Mouse (Mus musculus): ENCODE data around the gene Gm21972. TPM values are rescaled to one million over a fixed set of nuclear protein-coding genes. Genes with fewer than 3 reads are reported as not detected.

The Gm21972 gene
- polyA plus RNA-seq, 1 experiment from 2014 or later = not detected

- Histone ChIP-seq H3K9ac (ENCODE audit: low read length) (no peak overlapping the region), H3K36me3 (ENCODE audit: control insufficient read depth, insufficient read depth, low read length) (no peaks in the 10 kb centered on the region; the same call in 1 of the 2 replicates), H3K9me3 (ENCODE audit: control insufficient read depth, low read length) (no peaks in the 10 kb centered on the region), H3K27ac (ENCODE audit: low read depth, low read length) (no peak overlapping the region), H3K4me2 (ENCODE audit: low read depth, low read length, severe bottlenecking) (no peak overlapping the region), H3K27me3 (ENCODE audit: control insufficient read depth, insufficient read depth, low read length) (no peaks in the 10 kb centered on the region), H3K4me1 (replicated peaks; ENCODE audit: control insufficient read depth, insufficient read depth, low read length) (no peaks in the 10 kb centered on the region), H3K4me3 (ENCODE audit: low read depth, low read length) (no peak overlapping the region)
- WGBS = 86% methylated on average over 7 of the region's 7 CpGs
- DNase-seq (ENCODE audit: low spot score) (no peak), ATAC-seq (replicated peaks; ENCODE audit: low FRiP score) (no peak)
Measured at GRCm38 (mm10) chr1:86194044-86194443, 60.6 kb downstream of the Gm21972 start.

GRCm38 (mm10) chr1:86198276-86198675 is 64.8 kb downstream of the Gm21972 start:
- Histone ChIP-seq H3K4me1 (replicated peaks; ENCODE audit: control insufficient read depth, insufficient read depth, low read length) (no peaks in the 10 kb centered on the region), H3K27ac (ENCODE audit: low read depth, low read length) (no peak overlapping the region), H3K4me3 (ENCODE audit: low read depth, low read length) (no peak overlapping the region), H3K9ac (ENCODE audit: low read length) (no peak overlapping the region), H3K36me3 (ENCODE audit: control insufficient read depth, insufficient read depth, low read length) (peaks cover 6% of the 10 kb centered on the region; the same call in 1 of the 2 replicates), H3K27me3 (ENCODE audit: control insufficient read depth, insufficient read depth, low read length) (no peaks in the 10 kb centered on the region), H3K9me3 (ENCODE audit: control insufficient read depth, low read length) (no peaks in the 10 kb centered on the region), H3K4me2 (ENCODE audit: low read depth, low read length, severe bottlenecking) (no peak overlapping the region)
- ATAC-seq (replicated peaks; ENCODE audit: low FRiP score) = no peak
- DNase-seq (ENCODE audit: low spot score) = no peak
- WGBS = 89% methylated on average over 6 of the region's 6 CpGs

GRCm38 (mm10) chr1:86199026-86199425 is 65.6 kb downstream of the Gm21972 start:
- DNase-seq (ENCODE audit: low spot score) = no peak

GRCm38 (mm10) chr1:86201312-86201711 is 67.9 kb downstream of the Gm21972 start:
- Histone ChIP-seq H3K9me3 (ENCODE audit: control insufficient read depth, low read length) (no peaks in the 10 kb centered on the region), H3K4me2 (ENCODE audit: low read depth, low read length, severe bottlenecking) (no peak overlapping the region), H3K4me3 (ENCODE audit: low read depth, low read length) (no peak overlapping the region), H3K27me3 (ENCODE audit: control insufficient read depth, insufficient read depth, low read length) (no peaks in the 10 kb centered on the region), H3K4me1 (replicated peaks; ENCODE audit: control insufficient read depth, insufficient read depth, low read length) (no peaks in the 10 kb centered on the region), H3K9ac (ENCODE audit: low read length) (no peak overlapping the region), H3K27ac (ENCODE audit: low read depth, low read length) (no peak overlapping the region), H3K36me3 (ENCODE audit: control insufficient read depth, insufficient read depth, low read length) (peaks cover 6% of the 10 kb centered on the region; the same call in 1 of the 2 replicates)
- no peak for ATAC-seq (replicated peaks; ENCODE audit: low FRiP score)
- DNase-seq (ENCODE audit: low spot score) = no peak

More at GRCm38 (mm10) chr1:86199026-86199425, 65.6 kb downstream of the Gm21972 start:
- no peak overlapping the region for H3K4me3 ChIP-seq (ENCODE audit: low read depth, low read length)
- no peak overlapping the region for H3K9ac ChIP-seq (ENCODE audit: low read length)
- no peaks in the 10 kb centered on the region for H3K9me3 ChIP-seq (ENCODE audit: control insufficient read depth, low read length)
- no peak for ATAC-seq (replicated peaks; ENCODE audit: low FRiP score)
- no peak overlapping the region for H3K27ac ChIP-seq (ENCODE audit: low read depth, low read length)
- WGBS = 94% methylated on average over 5 of the region's 5 CpGs
- H3K4me1 ChIP-seq (replicated peaks; ENCODE audit: control insufficient read depth, insufficient read depth, low read length) = no peaks in the 10 kb centered on the region
- peaks cover 6% of the 10 kb centered on the region; the same call in 1 of the 2 replicates for H3K36me3 ChIP-seq (ENCODE audit: control insufficient read depth, insufficient read depth, low read length)
- H3K27me3 ChIP-seq (ENCODE audit: control insufficient read depth, insufficient read depth, low read length) = no peaks in the 10 kb centered on the region
- H3K4me2 ChIP-seq (ENCODE audit: low read depth, low read length, severe bottlenecking) = no peak overlapping the region

- Histone ChIP-seq H3K4me3 (ENCODE audit: low read depth, low read length) (no peak overlapping the region), H3K4me1 (replicated peaks; ENCODE audit: control insufficient read depth, insufficient read depth, low read length) (no peaks in the 10 kb centered on the region), H3K36me3 (ENCODE audit: control insufficient read depth, insufficient read depth, low read length) (peaks cover 6% of the 10 kb centered on the region; the same call in 1 of the 2 replicates), H3K27ac (ENCODE audit: low read depth, low read length) (no peak overlapping the region), H3K9me3 (ENCODE audit: control insufficient read depth, low read length) (no peaks in the 10 kb centered on the region), H3K4me2 (ENCODE audit: low read depth, low read length, severe bottlenecking) (no peak overlapping the region), H3K9ac (ENCODE audit: low read length) (no peak overlapping the region), H3K27me3 (ENCODE audit: control insufficient read depth, insufficient read depth, low read length) (no peaks in the 10 kb centered on the region)
- 91% methylated on average over 9 of the region's 9 CpGs for WGBS
- no peak for DNase-seq (ENCODE audit: low spot score)
- ATAC-seq (replicated peaks; ENCODE audit: low FRiP score) = no peak
Measured at GRCm38 (mm10) chr1:86202617-86203219, 69.3 kb downstream of the Gm21972 start.

GRCm38 (mm10) chr1:86210676-86211075 is 77.2 kb downstream of the Gm21972 start:
- Histone ChIP-seq H3K27me3 (ENCODE audit: control insufficient read depth, insufficient read depth, low read length) (no peaks in the 10 kb centered on the region), H3K9me3 (ENCODE audit: control insufficient read depth, low read length) (no peaks in the 10 kb centered on the region), H3K4me2 (ENCODE audit: low read depth, low read length, severe bottlenecking) (no peak overlapping the region), H3K9ac (ENCODE audit: low read length) (no peak overlapping the region), H3K4me3 (ENCODE audit: low read depth, low read length) (no peak overlapping the region), H3K27ac (ENCODE audit: low read depth, low read length) (no peak overlapping the region), H3K4me1 (replicated peaks; ENCODE audit: control insufficient read depth, insufficient read depth, low read length) (no peaks in the 10 kb centered on the region), H3K36me3 (ENCODE audit: control insufficient read depth, insufficient read depth, low read length) (no peaks in the 10 kb centered on the region; the same call in 1 of the 2 replicates)
- WGBS = 87% methylated on average over 7 of the region's 7 CpGs
- ATAC-seq (replicated peaks; ENCODE audit: low FRiP score) (no peak), DNase-seq (ENCODE audit: low spot score) (no peak)

- ATAC-seq (replicated peaks; ENCODE audit: low FRiP score) (no peak), DNase-seq (ENCODE audit: low spot score) (no peak)
- Histone ChIP-seq H3K9me3 (ENCODE audit: control insufficient read depth, low read length) (no peaks in the 10 kb centered on the region), H3K9ac (ENCODE audit: low read length) (no peak overlapping the region), H3K4me3 (ENCODE audit: low read depth, low read length) (no peak overlapping the region), H3K4me1 (replicated peaks; ENCODE audit: control insufficient read depth, insufficient read depth, low read length) (no peaks in the 10 kb centered on the region), H3K4me2 (ENCODE audit: low read depth, low read length, severe bottlenecking) (no peak overlapping the region), H3K27me3 (ENCODE audit: control insufficient read depth, insufficient read depth, low read length) (no peaks in the 10 kb centered on the region), H3K27ac (ENCODE audit: low read depth, low read length) (no peak overlapping the region), H3K36me3 (ENCODE audit: control insufficient read depth, insufficient read depth, low read length) (no peaks in the 10 kb centered on the region; the same call in 1 of the 2 replicates)
- WGBS = 89% methylated on average over 1 of the region's 1 CpGs
Measured at GRCm38 (mm10) chr1:86211498-86211897, 78.1 kb downstream of the Gm21972 start.

Other genes starting within 250 kb of the Gm21972 start
- gene Itm2c, start 239.4 kb upstream of the Gm21972 start, polyA plus RNA-seq (2014; fragmentation: Nextera tagmentation; extraction: Ambion mirVana) = 65.3 and 74.7 TPM in 2 replicates
- 0.60 and 1.1 TPM in 2 replicates for gene 4933407L21Rik, start 205.2 kb upstream of the Gm21972 start, polyA plus RNA-seq (2014; fragmentation: Nextera tagmentation; extraction: Ambion mirVana)
- not detected in 2 replicates for gene Gpr55, start 172.6 kb upstream of the Gm21972 start, polyA plus RNA-seq (2014; fragmentation: Nextera tagmentation; extraction: Ambion mirVana)
- gene Spata3, start 116.8 kb upstream of the Gm21972 start, polyA plus RNA-seq (2014; fragmentation: Nextera tagmentation; extraction: Ambion mirVana) = not detected in 2 replicates
- gene 2810459M11Rik, start 87.8 kb upstream of the Gm21972 start, polyA plus RNA-seq (2014; fragmentation: Nextera tagmentation; extraction: Ambion mirVana) = 0.07 and 0.36 TPM in 2 replicates
- 221 and 225 TPM in 2 replicates for gene Psmd1, start 69.2 kb upstream of the Gm21972 start, polyA plus RNA-seq (2014; fragmentation: Nextera tagmentation; extraction: Ambion mirVana)
- 0.19 and 0.73 TPM in 2 replicates for gene Htr2b, start 21.7 kb upstream of the Gm21972 start, polyA plus RNA-seq (2014; fragmentation: Nextera tagmentation; extraction: Ambion mirVana)
- 40.8 and 41.9 TPM in 2 replicates for gene Armc9, start 21.1 kb downstream of the Gm21972 start, polyA plus RNA-seq (2014; fragmentation: Nextera tagmentation; extraction: Ambion mirVana)
- gene B3gnt7, start 169.2 kb downstream of the Gm21972 start, polyA plus RNA-seq (2014; fragmentation: Nextera tagmentation; extraction: Ambion mirVana) = 3.7 and 3.9 TPM in 2 replicates
- gene Ncl, start 225.8 kb downstream of the Gm21972 start, polyA plus RNA-seq (2014; fragmentation: Nextera tagmentation; extraction: Ambion mirVana) = 410 and 411 TPM in 2 replicates